Mouse (Mus musculus): ENCODE results near the gene Slc25a43.

The Slc25a43 gene

DNA sequence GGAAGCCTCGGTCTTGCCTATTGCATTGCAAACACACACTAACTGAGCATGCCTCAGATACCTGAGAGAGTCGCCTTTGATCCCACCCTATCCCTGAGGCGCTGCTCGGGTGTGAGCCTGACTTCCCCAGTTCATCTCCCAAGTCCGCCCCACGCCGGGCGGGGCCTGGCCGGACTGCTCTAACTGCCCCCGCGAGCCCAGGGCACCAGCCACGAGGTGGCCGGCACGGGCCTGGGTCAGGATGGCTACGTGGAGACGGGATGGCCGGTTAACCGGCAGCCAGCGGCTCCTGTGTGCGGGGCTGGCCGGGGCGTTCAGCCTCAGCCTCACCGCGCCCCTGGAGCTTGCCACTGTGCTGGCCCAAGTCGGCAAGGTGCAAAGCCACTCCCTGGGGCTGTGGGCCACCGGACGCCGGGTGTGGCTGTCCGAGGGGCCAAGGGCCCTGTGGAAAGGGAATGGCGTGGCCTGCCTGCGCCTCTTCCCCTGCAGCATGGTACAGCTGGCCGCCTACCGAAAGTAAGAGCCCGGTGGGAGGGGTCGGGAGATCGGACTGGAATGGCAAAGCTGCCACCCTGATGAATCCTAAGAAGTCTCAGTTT is at the start of gene Slc25a43:
TSS of gene Slc25a43 (plus strand) at position 157 of the 599 bp plus-strand sequence.
- DNase-seq, result peak; percentile 39 to 43

DNA sequence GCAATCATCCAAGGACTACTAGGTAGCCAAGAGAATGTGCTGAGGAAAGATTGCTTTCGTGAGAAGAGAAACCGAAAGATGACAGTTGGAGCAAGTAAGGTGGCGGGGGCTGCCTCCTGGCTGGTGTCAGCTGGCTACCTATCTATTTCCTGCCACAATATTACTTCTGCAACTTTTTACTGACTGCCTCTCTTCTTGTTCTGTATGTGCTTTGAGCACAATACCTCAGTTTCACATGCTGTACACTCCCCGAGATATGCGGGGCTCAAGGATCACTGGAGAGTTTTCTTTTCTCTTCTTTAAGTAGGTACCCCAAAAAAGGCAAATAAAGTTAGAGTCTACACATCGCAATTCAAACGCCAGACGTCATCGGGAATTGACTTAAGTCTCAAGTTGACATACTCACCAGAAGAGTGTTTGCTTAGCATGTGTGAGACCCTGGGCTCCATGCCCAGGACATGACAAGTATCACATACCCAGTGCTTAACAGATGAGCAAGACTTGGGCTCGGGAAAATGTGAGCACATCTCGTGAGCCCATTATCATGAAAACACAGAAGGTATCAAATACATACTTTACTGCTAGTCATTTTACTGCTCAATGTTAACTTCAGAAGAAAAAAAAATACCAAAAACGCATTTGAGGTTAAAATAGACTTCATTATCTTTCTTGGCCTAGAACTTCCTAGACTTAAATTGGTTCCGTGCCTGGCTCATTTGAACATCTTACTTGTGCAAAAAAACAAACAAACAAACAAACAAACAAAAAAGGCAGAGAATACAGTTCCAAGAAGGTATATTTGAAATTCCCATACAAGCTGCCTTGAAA is 3.1 kb upstream of the Slc25a43 start:
- DNase-seq, result peak; percentile 44 to 69

DNA sequence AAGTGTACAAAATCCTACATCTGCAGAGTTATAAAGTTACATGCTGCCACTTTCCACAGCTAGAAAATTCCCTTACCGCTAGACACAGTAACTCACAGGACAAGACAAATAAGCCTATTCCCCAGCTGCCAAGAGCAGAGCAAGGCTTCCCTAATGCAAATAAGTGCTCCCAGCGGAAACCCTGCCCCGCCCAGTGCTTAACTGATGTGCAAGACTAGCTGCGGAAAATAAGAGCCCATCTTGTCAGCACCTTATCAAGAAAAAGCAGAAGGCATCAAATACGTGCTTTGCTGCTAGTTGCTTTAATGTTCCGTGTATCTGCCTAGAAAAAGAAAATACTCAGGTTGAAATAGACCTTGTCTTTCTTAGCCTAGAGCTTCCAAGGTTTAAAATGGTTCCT is 2.2 kb upstream of the Slc25a43 start:
- DNase-seq, result peak in 1 of 2 experiments; percentile 9

DNA sequence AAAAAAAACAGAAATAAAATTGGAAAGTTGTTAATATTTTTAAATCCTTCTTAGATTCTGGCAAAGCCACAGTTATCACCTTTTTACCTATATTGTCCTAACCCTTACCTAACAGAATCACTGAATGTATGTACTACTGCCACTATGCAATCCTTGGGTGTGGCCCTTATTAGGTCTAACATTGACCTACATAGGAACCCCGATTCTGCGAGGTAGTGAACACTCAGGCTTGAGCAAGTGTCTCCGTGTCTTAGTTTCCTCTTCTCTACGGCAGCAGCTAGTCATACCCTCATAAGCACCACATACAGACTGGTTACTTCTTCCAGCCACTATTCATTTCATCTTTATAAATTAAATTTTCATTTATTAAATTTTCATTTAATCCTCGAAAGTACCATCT is 715 bp upstream of the Slc25a43 start:
- no peak for DNase-seq

DNA sequence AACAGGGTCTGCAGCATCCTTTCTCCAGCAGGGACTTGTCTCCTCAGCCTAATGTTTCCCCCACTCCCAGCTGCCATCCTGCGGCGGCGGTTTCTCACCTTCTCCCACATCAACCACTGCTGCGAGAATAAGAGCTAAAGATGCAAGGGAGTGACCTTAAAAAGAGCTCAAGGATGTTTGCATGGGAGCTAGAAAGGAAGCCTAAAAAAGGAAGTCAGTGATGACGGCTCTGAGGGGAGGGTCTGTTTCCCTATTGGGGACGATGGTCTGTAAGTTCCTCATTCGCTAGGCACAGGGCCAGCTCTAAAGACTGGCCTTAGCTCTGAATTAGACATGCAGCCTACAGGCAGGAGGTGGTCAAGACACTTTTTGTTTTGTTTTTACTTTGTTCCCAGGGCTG is 1.3 kb downstream of the Slc25a43 start:
- peak; percentile 40 to 50 for DNase-seq

DNA sequence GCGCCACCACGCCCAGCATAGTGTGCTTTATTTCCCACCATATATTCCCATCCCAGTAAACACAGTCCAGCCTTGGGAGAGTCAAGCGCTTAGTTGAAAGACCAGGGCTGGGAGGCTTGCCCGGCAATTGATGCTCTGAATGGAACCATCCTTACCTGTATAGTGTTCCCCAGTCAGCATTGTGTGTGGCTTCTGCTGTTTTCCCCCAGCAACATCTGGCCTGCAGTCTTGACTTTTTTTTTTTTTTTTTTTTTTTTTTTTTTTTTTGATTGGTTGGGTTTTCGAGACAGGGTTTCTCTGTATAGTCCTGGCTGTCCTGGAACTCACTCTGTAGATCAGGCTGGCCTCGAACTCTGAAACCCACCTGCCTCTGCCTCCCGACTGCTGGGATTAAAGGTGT is 1.9 kb downstream of the Slc25a43 start:
- no peak for DNase-seq

DNA sequence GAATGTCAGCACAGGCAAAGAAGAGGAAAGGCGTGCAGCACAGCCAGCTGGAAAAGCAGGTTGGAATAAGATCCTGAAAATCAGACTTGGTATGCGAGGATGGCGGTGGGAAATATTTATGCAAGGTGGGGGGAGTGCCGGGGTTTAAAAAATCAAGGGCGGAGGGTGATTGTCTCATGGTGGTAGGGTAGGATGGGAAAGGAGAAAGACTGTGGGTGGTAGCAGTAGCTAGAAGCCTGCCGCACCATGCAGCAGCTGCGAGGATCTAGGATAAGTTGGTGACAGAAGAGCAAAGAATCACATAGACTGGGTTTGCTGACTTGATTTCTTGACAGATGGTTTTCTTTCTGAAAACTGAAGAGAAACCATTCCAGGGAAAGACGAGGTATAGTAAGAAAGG is 3.3 kb downstream of the Slc25a43 start:
- DNase-seq, result no peak

DNA sequence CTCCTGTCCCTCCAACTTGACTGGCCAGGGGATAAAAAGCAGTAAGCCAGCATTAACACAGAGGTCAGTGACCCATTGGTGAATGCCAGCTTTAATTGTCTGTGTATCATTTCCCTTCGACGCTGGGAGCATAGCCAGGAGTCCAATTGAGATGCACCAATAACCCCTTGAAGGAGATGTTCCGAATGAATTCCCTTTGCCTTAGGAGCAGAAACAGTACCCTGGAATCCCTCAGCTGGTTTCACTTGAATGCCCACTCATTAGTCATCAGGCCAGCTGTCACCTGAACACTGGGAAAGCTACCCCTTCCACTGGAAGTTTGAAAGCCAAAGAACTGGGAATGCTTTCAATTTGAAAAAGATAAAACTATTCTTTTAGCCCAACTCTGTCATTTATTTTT is 5.1 kb downstream of the Slc25a43 start:
- no peak for DNase-seq

DNA sequence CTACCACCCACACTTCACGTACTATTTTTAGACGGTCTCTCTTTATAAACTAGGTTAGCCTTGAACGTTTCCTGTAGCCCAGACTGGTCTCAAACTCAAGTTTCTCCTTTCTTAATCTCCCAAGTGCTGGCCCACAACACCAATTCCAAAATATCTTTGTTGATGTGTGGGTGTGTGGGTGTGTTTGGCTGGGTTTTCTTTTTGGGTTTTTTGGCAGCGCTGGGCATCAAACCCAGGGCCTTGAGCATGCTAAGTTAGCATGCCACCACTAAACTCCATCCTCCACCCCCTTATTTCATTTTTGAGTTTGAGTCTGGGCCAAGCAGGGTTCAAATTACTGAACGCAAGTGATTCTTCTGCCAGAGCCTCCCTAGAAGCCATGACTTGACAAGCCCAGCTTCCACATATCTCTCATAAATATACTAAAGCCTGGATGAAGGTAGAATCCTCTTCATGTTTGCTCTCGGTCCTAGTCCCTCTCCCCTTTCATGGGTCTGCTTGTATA is 5.9 kb downstream of the Slc25a43 start:
- no peak for DNase-seq

DNA sequence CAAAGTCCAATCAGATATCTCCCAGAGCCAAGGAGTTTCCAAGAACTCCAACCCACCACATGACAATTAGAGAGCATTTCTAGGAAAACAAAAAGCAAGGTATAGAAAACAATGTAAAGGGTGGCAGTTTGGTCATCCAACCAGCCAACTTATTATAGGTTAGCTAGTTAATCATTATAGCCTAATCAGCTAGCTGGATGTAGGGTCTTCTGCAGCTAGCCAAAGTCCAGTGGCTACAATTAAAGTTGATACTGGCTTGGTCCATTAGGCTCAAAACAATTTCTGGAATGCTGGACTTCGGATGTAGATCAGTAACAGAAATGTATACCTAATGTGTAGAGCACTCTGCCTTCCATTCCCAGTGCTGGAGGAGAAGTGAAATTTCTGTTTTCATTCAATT is 7.1 kb downstream of the Slc25a43 start:
- DNase-seq, result no peak

DNA sequence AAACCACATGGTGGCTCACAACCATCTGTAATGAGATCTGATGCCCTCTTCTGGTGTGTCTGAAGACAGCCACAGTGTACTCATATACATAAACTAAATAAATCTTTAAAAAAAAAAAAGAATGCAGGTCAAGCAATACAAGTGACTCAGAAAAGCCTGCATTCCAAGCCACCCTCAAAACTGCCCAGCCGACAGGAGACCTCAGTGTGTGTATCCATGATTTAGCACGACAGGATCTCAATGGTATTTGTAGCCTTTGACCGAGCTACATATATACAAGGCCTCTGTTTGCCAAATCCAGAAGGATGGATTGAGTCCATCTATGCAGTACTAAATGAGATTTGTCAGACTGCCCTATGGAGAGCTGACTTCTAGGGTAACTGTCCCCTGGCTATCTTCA is 9.1 kb downstream of the Slc25a43 start:
- no peak for DNase-seq

DNA sequence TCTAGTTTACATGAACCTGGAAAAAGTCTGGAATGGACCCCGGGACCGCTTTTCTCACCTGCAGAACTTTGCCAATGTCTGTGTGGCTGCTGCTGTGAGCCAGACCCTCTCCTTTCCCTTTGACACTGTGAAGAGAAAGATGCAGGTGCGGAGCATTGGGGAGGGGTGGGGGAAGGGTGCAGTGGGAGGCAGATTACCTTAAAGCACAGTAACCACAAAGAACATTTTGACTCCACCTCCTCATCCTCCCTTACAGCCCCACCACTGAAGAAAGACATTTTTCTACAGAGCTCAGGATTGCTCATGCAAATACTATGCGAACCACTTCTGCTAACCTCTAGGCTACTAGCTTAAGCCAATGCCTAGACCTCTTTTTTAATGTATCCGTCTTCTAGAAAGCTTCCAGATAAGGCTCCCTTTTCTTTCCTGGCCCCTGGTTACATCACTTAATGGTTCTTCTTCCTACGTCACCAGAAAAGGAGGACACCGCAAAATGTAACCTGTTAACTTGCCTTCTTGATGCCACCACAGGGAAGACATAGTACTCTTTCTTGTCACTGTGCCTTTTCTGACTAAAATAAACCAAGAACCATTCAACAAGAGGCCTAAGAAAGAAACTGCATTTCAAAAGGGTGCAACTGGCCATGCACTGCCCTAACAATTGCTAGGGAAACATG is 14.5 kb downstream of the Slc25a43 start:
- DNase-seq, result no peak

DNA sequence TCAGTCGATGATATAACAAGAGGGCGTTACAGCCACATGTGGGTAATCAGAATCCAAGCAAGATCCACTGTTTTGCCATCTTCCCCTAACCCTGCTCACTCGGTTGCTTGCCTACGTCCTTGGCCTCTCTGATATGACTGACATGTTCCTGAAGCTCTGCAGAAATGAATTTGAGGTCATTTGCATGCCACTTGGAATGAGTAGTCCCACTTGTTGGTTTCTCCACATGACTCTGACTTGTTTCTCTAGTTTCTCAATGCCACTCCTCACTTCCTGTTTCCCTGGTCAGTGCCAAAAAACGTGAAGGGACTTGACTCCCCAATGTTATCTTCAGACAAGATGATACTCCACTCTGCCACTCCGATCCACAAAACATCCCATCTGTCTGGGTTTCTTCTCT is 15.1 kb downstream of the Slc25a43 start:
- peak in 1 of 2 experiments; percentile 22 for DNase-seq

DNA sequence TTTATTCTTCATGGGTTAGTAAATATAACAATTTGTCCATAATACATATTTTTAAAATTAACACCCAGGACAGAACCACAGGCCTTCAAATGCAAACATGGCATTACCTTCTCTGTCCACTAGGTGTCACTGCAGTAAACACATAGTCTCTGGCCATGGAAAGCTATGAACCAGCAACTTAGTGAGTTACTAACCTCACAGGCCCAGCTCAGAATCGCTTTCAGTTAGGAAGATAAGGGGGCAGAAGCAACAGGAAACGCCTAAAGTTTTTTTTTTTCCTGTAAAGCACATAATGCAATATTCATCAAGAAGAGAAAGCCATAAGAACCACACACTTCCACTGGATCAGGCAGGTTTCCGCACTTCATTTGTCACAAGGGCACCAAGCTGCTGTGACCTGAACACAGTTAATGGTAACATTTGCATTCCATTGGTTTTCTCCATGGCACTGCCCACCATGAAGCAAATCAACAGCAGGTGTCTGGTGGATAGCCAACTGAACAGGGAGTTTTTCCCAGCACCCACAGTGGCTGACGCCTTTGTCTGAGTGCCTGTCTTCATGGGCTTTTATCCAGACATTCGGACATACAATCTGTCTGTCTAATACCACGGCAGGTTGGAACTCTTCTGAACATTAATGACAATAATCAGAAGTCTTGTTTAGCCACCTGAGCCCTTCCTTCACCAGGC is 17.6 kb downstream of the Slc25a43 start:
- DNase-seq, result peak; percentile 8 to 53

DNA sequence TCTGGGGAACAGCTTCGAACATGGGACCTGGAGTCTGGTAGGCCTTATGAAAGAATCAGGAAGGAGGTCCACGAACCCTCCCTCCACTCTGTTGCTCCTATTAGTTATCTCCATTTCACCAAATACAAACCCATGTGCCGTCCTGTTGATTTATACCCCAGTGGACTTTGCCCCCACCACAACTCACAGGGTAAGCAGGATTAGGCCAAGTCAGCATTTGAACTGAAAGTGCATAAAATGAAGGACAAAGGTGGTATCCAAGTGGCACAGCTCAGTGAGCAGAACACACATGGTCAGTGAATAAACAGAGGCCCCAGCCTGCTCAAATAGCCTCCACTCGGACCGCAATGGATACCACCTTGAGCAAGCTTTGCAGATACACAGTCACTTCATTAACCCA is 18.8 kb downstream of the Slc25a43 start:
- no peak for DNase-seq

DNA sequence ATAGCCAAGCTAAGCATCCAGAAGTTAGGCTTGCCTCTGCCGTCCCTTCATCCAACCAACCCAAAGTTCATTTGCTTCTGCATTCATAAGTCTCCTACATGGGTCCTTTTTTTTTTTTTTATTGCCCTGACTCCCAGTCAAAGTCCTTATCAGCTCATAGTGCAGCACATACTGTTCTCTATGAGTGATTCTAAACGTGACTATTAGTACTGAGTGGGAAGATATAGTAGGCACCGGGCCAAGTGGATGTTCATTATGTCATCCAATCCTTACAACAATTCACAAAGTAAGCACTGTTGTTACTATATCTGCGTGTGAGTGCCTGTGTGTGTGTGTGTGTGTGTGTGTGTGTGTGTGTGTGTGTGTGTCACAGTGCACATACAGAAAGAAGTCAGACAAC is 19.4 kb downstream of the Slc25a43 start:
- DNase-seq, result no peak

DNA sequence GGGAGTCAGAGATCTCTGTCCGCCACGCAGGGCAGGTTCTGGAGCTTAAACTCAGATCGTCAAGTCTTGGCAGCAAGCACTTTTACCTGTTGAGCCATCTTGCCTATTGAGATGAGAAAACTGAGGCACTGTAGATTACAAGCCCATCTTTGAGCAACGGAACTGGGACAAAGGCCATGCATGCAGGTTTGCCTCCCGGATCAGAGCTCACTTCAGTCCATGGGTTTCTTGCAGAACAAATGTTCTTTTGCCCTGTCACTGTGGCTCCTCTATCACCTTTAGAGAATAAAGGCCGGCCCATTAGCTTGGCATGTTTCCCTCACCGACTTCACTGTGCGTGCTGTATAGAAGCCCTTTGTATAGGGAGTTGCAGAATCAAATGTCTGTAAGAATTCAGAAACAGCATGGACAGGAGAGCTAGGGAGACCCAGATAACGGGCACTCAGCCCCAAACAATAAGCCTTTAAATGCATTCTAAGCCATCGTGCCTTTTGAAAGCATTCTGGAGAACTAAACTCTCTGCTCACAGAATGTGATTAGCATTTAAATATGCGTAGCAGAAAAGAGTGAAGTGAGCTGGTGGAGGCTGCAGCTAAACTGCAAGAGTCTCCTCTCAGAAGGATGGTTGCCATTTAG is 20.0 kb downstream of the Slc25a43 start:
- no peak for DNase-seq

DNA sequence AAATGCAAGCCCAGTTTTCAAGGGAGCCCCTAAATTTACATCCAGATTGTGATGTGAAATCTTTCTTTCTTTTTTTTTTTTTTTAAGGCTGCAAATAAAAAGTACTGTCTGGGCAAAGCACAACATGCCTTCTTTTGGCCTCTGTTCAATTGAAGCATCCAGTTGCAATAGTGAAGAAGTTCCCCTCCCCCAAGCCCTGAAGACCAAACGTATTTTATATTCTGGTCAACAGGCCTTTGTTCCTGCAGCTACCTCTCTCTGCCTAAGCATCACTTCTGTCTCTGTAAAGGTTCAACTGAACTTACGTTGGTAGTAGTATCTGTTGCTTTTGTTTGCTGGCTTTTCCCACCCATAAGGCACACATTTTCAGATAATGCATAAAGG is 20.5 kb downstream of the Slc25a43 start:
- no peak for DNase-seq

DNA sequence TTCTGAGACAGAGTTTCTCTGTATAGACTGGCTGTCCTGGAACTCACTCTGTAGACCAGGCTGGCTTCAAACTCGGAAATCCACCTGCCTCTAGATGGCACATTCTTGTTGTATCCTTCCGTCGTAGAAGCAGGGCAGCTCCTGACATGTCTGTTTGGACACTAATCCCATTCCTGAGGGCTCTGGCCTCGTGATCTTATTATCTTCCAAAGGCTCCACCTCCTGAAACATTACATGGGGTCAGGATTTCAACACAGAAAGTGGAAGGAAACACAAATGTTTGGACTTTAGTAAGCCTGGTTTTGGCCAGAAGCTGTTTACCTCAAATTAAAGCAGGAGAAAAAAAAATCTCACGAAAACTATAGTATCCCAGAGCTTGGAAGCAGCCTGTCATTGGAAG is 23.9 kb downstream of the Slc25a43 start:
- no peak for DNase-seq

DNA sequence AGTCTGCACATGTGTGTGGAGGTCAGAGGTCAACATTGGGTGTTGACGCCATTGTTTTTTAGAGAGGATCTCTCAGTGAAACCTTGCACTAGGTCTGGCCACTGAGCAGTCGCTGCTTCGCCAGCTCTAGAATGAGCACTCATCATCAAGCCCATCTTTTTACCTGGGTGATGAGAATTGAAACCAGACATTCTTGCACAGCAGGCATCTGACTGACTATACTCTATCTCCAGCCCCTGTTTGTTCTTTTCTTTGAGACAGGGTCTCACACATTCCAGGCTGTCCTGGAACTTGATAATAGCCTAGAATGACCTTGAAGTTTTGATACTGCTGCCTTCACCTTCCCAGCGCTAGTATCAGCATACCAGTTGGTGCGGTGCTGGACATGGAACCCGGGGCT is 29.1 kb downstream of the Slc25a43 start:
- DNase-seq, result no peak

DNA sequence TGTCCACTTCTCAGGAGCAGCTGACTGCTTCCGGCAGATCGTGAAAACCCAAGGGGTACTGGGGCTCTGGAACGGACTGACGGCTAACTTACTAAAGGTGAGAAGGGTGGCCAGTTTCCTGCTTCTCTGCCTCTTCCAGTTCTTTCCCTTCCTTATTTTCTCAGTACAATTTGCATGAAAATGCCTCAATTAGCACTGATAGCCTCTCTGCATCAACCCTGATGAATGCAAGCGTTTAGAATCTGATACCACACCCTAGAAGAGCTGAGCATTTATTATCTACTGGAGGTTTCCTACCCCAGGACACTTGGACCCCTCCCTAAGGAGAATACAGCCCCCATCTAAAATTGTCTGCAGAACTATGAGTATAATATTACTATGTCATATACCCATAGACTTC is 32.1 kb downstream of the Slc25a43 start:
- no peak for DNase-seq

DNA sequence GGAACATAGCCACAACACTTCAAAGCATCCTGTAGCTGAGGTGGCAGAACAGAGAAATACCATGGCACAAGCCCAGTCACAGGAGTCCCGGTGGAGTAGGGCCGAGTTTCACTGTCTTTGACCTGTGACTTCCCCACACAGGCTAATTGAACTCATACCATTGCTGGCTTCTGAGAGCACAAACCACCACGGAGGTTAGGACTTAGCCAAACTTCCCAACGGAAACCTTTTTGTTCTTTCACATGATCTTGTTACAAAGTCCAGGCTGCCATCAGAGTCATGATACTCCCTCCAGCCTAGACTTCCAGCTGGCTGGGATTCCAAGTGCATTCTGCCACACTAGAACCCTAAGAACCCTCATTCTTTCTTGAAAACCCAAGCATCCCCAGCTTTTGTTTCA is 34.2 kb downstream of the Slc25a43 start:
- no peak for DNase-seq

DNA sequence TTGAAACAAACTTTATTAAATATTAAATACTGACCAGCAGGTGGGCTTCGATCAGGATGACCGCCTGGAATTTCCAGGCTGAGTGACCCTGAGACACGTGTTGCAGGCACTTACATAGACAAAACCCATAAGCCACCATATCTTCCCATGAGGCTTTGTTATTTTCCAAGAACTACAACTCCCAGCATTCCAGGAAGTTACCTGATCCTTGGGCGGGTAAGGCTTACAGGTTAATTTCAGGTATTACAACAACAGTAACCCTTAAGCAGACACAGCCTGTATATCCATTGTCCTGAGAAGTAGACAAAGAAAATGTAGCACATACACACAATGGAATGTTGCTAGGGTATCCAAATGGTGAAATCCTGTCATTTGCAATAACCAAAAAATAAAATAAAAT is 45.9 kb downstream of the Slc25a43 start:
- DNase-seq, result no peak
